Mouse (Mus musculus): ENCODE data around the gene Ubxn2a. TPM values are rescaled to one million over a fixed set of nuclear protein-coding genes. Genes with fewer than 3 reads are reported as not detected.

The Ubxn2a gene
- polyA plus RNA-seq, 1 experiment from 2014 or later = 31.6 TPM

DNA sequence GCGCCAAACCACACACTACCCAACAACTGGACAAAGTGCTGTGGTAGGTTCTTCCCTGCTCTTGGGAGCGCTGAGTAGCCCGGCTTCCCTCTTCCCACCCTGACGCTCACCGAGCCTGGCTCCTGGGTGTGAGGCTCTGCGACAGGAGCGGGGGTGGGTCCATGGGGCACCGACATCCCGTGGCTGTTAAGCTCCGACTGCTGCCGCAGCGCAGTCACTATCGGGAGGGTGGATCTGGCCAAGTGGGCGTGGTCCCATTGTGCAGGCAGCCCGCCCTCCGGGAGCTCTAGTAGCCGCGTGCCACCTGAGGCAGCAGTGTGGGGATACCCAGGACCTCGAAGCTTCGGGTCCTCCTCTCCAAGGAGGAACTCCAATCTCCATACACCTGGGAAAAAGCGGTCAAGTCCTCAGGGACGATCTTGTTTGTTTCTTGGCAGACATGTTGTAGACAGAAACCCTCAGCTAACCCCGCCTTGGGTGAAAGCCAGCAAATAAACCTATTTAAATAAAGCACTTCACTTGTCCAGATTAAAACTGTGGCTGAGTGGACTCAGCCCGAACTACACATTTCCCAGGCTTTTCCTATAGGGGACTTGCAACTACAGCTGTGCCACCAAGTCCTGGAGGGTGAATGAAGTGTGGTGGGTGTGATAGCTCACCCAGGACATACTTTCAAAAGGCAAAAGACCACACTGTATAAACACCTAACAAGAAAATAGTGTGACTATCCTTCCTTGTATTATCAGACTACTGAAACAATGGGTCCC lies 33.2 kb downstream of the Ubxn2a start, which contains the start of gene Mfsd2b:
Mfsd2b (minus strand) TSS at position 199 of the 767 bp plus-strand sequence.
- H3K27ac ChIP-seq = no peak within 1 kb of the TSS
- peak within 1 kb of the TSS; percentile 38 for H3K4me3 ChIP-seq (replicated peaks)
- 2% methylated on average over 24 of the region's 24 CpGs for WGBS
- H3K4me1 ChIP-seq = peaks cover 12% of the 10 kb centered on the region
- peaks cover 4% of the 10 kb centered on the region; the same call in 1 of the 2 replicates for H3K36me3 ChIP-seq
- ATAC-seq (ENCODE audit: insufficient read depth, low FRiP score, low read depth) = peak; percentile 93
- 0 out of 2 replicates have a peak within 1 kb of the TSS, but pooled peaks have one; percentile 3 for H3K9ac ChIP-seq
- H3K9me3 ChIP-seq = no peaks in the 10 kb centered on the region
- no peaks in the 10 kb centered on the region for H3K27me3 ChIP-seq (replicated peaks)
- H3K4me2 ChIP-seq = peak within 1 kb of the TSS; percentile 65

DNA sequence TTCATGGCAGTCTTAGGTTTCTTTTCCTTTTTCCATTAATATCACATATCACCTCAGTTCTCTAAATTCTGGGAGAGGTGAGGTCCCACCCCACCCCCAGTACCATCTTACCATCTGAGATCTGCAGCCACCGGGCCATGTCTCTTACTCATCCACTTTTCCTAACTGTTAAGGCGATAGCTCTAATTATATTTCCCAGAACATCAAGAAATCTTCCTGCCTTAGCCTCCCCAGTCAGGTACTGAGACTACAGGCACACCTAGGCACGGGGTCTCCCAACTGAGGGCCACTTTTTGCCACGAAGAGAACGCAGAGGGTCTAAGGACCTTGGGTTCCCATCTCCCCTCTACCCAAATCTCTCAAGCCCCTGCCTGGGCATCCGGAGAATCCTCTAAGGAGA lies 34.0 kb downstream of the Ubxn2a start:
- no peak for ATAC-seq (ENCODE audit: insufficient read depth, low FRiP score, low read depth)
- H3K36me3 ChIP-seq = no peaks in the 10 kb centered on the region
- H3K4me2 ChIP-seq = peak overlapping the region; percentile 65
- no peaks in the 10 kb centered on the region for H3K9me3 ChIP-seq
- 74% methylated on average over 6 of the region's 6 CpGs for WGBS
- H3K9ac ChIP-seq = no peak overlapping the region
- H3K27ac ChIP-seq = no peak overlapping the region
- peaks cover 12% of the 10 kb centered on the region for H3K4me1 ChIP-seq
- H3K27me3 ChIP-seq (replicated peaks) = no peaks in the 10 kb centered on the region
- peak overlapping the region; percentile 38 for H3K4me3 ChIP-seq (replicated peaks)

DNA sequence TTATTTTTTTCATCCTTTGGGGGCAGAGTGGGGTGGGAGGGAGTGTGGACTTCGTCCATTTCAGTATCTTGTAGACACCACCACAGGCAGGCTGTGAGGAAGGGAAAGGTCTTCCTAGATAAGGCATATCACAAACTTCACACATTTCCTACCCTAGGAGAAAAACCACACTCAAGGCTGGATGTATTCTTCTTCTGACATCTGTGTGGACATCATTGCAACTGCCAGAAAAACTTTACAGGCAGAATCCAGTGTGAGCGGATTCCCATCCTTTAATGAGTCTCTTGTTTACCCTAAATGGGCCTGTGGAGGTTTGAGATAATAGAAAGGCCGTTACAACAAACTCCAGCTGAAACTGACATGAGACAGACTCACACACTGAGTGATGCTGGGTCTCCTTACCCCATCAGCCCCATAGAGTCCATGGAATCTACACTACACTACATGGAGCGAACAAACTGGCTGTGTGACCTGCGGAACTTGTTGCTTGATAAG lies 34.5 kb downstream of the Ubxn2a start:
- H3K9ac ChIP-seq = no peak overlapping the region
- 0 out of 2 replicates have a peak overlapping the region, but pooled peaks have one; percentile 38 for H3K4me3 ChIP-seq (replicated peaks)
- no peaks in the 10 kb centered on the region for H3K27me3 ChIP-seq (replicated peaks)
- H3K9me3 ChIP-seq = no peaks in the 10 kb centered on the region
- 63% methylated on average over 5 of the region's 5 CpGs for WGBS
- H3K4me2 ChIP-seq = no peak overlapping the region
- ATAC-seq (ENCODE audit: insufficient read depth, low FRiP score, low read depth) = peak; percentile 74; the same call in 1 of the 2 replicates
- H3K36me3 ChIP-seq = no peaks in the 10 kb centered on the region
- peaks cover 12% of the 10 kb centered on the region for H3K4me1 ChIP-seq
- no peak overlapping the region for H3K27ac ChIP-seq

DNA sequence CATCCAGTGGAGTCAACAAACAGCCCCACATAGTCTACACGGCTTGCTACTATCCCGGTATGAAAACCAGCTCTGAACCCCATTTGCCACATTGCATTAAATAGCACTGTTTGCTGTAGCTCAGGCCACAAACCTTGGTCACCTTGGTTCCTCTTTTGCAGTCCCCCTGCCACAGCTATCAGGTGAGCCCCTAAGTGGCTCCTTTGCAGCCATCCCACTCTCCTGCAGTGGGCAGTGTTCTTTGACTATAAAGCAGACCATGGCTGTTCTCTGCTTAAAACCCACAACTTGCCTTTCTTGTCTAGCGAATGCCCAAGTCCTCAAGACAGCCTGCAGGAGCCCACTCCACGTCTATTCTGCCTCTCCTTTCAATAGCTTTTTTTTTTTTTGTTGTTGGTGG lies 35.2 kb downstream of the Ubxn2a start:
- 62% methylated on average over 4 of the region's 4 CpGs for WGBS
- Histone ChIP-seq H3K27me3 (replicated peaks) (no peaks in the 10 kb centered on the region), H3K9ac (no peak overlapping the region), H3K27ac (no peak overlapping the region), H3K36me3 (no peaks in the 10 kb centered on the region), H3K4me3 (replicated peaks) (no peak overlapping the region), H3K4me2 (no peak overlapping the region), H3K9me3 (no peaks in the 10 kb centered on the region), H3K4me1 (peaks cover 12% of the 10 kb centered on the region)
- ATAC-seq (ENCODE audit: insufficient read depth, low FRiP score, low read depth) = no peak

DNA sequence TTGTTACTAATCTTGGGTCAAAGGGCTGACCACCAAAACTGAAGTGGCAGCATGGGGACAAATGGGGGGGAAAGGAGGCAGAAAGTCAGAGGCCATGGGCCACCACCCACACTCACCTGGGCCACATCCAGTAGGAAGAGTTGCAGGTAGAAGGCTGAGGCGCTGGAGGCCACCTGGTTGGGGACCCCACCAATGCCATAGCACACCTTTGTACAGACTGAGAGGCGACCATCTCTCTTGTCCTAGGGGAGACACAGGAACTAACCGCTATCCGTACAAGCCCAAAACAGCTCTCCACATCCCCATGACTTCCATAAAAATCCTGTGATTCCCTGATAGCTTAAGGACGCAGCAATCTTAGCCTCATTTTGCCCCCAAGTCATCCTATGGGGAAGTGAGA lies 36.2 kb downstream of the Ubxn2a start:
- Histone ChIP-seq H3K4me2 (no peak overlapping the region), H3K27me3 (replicated peaks) (no peaks in the 10 kb centered on the region), H3K9ac (no peak overlapping the region), H3K36me3 (no peaks in the 10 kb centered on the region), H3K27ac (no peak overlapping the region), H3K4me1 (peaks cover 12% of the 10 kb centered on the region), H3K9me3 (no peaks in the 10 kb centered on the region), H3K4me3 (replicated peaks) (no peak overlapping the region)
- 89% methylated on average over 5 of the region's 5 CpGs for whole genome bisulfite sequencing
- ATAC-seq (ENCODE audit: insufficient read depth, low FRiP score, low read depth) = no peak

DNA sequence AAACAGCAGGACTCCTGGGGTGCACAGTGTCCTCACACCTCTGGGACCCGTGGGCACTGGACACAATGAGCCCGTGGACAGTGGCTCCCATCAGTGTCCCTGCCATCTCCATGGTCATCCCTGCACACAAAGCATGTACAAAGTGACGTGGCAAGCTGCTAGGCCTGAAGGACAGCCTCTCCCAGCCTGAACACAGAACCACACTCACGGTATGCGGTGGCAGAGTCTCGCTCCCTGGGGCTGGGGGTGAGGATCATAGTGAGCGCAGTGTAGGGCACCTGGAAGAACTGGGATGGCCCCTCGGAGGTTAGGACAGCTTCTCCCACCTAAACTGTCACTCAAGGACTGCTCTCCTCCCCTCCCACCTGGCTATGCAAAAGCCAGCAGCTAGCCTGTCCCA lies 38.6 kb downstream of the Ubxn2a start:
- no peak overlapping the region for H3K9ac ChIP-seq
- no peak for ATAC-seq (ENCODE audit: insufficient read depth, low FRiP score, low read depth)
- H3K36me3 ChIP-seq = no peaks in the 10 kb centered on the region
- peaks cover 4% of the 10 kb centered on the region; the same call in 1 of the 2 replicates for H3K4me1 ChIP-seq
- H3K4me2 ChIP-seq = no peak overlapping the region
- no peaks in the 10 kb centered on the region for H3K9me3 ChIP-seq
- H3K27me3 ChIP-seq (replicated peaks) = no peaks in the 10 kb centered on the region
- H3K4me3 ChIP-seq (replicated peaks) = no peak overlapping the region
- H3K27ac ChIP-seq = no peak overlapping the region
- 82% methylated on average over 8 of the region's 8 CpGs for WGBS

DNA sequence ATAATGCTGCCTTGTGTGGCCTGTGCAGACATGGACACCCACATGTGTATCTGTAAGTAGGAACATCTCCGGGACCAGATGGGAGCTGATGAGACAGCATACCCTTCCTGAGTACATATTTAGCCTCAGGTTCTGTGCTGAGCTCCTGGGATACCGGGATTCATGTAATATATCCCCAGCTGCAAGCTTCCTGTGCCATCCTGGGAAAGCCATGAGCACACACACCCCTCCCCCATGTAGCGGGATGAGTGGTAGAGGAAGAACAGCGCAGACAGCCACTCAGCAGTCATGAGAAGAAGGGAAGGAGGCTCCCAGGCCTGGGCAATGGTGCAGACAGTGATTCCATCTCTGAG lies 43.2 kb downstream of the Ubxn2a start:
- no peak for ATAC-seq (ENCODE audit: insufficient read depth, low FRiP score, low read depth)
- H3K9ac ChIP-seq = no peak overlapping the region
- H3K4me1 ChIP-seq = no peaks in the 10 kb centered on the region
- H3K9me3 ChIP-seq = no peaks in the 10 kb centered on the region
- H3K4me2 ChIP-seq = no peak overlapping the region
- 64% methylated on average over 4 of the region's 4 CpGs for WGBS
- no peak overlapping the region for H3K27ac ChIP-seq
- H3K4me3 ChIP-seq (replicated peaks) = no peak overlapping the region
- no peaks in the 10 kb centered on the region for H3K27me3 ChIP-seq (replicated peaks)
- no peaks in the 10 kb centered on the region for H3K36me3 ChIP-seq

DNA sequence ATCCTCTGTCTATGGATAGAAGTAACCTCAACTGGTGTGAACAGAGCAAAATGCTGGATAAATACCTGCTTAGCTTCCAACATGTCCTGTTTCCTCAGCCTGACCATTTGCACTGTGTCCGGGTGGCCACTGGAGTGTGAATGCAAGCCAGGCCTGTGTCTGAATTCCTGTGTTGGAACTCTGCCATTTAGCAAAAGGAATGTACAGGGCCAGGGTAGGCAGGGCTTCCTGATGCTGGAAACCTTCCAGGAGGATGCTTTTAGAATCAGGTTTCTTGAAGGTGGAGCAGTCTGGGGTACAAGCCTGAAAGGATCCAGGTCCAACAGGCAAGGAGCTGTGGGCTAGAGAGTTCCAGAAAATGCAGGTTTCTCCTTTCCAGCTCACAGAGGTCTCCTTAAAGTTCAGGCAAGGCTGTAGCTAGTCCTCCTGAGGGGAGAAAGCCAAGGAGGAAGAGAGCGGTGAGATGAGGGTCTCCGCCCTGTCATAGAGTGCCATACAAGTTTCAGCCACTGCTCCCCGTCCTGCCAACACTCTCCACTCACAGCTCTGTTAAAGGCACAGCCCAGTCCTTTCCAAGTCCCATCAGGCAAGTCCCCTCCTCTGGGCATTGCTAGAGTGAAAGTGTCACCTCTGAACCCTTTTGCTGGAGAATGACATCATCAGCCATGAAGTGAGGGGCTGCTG lies 43.7 kb downstream of the Ubxn2a start:
- H3K9ac ChIP-seq = no peak overlapping the region
- H3K9me3 ChIP-seq = no peaks in the 10 kb centered on the region
- H3K27ac ChIP-seq = no peak overlapping the region
- WGBS = 58% methylated on average over 4 of the region's 4 CpGs
- H3K36me3 ChIP-seq = no peaks in the 10 kb centered on the region
- H3K4me2 ChIP-seq = no peak overlapping the region
- no peaks in the 10 kb centered on the region for H3K4me1 ChIP-seq
- H3K4me3 ChIP-seq (replicated peaks) = no peak overlapping the region
- ATAC-seq (ENCODE audit: insufficient read depth, low FRiP score, low read depth) = peak; percentile 49; the same call in 1 of the 2 replicates
- no peaks in the 10 kb centered on the region for H3K27me3 ChIP-seq (replicated peaks)

DNA sequence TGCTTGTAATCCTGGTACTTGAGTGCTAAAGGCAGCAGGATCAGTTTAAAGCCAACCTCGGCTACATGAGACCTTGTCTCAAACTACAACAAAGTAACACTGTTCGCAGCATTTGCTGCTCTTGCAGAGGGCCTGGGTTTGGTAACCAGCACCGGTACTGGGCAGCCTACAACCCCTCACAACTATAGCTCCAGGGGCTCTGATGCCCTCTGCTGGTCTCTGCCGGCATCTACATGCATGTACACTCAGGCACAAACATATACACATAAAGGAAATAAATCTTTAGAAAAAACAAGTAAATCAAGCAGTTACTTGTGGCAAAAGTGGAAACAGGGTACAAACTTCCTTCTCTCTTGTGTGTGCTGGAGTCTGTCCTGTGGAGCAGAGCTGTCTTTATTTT lies 44.8 kb downstream of the Ubxn2a start:
- no peak for ATAC-seq (ENCODE audit: insufficient read depth, low FRiP score, low read depth)
- no peaks in the 10 kb centered on the region for H3K36me3 ChIP-seq
- 92% methylated on average over 4 of the region's 4 CpGs for WGBS

DNA sequence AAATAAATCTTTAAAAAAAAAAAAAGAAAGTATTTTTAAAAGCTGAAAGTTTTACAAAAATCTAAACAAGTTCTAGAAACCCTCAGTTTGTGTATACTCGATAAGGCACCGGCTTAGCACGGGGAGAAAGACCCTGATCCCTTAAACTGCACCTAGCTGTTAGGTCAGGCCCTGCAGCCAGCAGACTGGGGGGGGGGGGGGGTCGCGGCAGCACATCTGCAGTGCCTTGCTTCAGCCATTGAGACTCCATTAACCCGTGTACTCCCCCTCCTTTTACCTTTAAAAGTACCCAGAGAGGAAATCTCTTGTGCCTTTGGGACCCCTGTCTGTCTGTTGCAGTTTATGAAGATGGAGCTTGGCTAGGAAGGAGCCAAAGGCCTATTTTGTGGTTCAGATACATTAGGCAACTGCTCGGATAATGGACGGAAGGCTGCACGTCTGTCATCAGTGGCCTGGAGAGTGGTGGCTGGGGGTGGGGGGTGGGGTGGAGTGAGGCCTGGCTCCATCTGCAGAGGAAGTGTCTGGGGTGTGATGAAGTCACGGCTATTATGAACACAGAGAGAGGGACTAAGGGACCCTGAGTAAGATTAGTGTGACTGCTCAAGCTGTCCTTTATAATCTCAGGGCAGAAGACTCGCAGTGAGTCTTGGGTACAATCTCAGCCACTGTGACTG lies 48.1 kb downstream of the Ubxn2a start:
- 0 out of 2 replicates have a peak, but pooled peaks cover 3% of the 10 kb centered on the region for H3K36me3 ChIP-seq
- ATAC-seq (ENCODE audit: insufficient read depth, low FRiP score, low read depth) = no peak
- H3K27ac ChIP-seq = no peak overlapping the region
- WGBS = 47% methylated on average over 11 of the region's 11 CpGs
- H3K4me1 ChIP-seq = no peaks in the 10 kb centered on the region
- no peak overlapping the region for H3K4me2 ChIP-seq
- H3K27me3 ChIP-seq (replicated peaks) = no peaks in the 10 kb centered on the region
- H3K9ac ChIP-seq = no peak overlapping the region
- H3K9me3 ChIP-seq = no peaks in the 10 kb centered on the region
- H3K4me3 ChIP-seq (replicated peaks) = no peak overlapping the region

More for the DNA sequence above, 44.8 kb downstream of the Ubxn2a start:
- Histone ChIP-seq H3K4me1 (no peaks in the 10 kb centered on the region), H3K4me3 (replicated peaks) (no peak overlapping the region), H3K27me3 (replicated peaks) (no peaks in the 10 kb centered on the region), H3K9ac (no peak overlapping the region), H3K4me2 (no peak overlapping the region), H3K9me3 (no peaks in the 10 kb centered on the region), H3K27ac (no peak overlapping the region)

DNA sequence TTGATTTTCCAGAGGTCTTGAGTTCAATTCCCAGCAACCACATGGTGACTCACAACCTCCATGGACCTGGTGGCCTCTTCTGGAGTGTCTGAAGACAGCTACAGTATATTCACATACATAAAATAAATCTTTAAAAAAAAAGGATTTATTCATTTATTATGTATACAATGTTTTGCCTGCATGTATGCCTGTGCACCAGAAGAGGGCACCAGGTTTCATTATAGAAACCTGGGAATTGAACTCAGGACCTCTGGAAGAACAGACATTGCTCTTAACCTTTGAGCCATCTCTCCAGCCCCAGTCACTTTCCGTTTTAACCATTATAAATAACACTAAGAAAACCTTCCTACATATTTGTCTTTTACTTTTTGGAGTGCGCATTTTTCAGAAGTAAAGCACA lies 50.7 kb downstream of the Ubxn2a start:
- 0 out of 2 replicates have a peak, but pooled peaks cover 5% of the 10 kb centered on the region for H3K36me3 ChIP-seq
- H3K27me3 ChIP-seq (replicated peaks) = no peaks in the 10 kb centered on the region
- no peak for ATAC-seq (ENCODE audit: insufficient read depth, low FRiP score, low read depth)
- 92% methylated on average over 2 of the region's 2 CpGs for WGBS
- no peak overlapping the region for H3K4me2 ChIP-seq
- no peak overlapping the region for H3K9ac ChIP-seq
- H3K27ac ChIP-seq = no peak overlapping the region
- H3K9me3 ChIP-seq = no peaks in the 10 kb centered on the region
- no peaks in the 10 kb centered on the region for H3K4me1 ChIP-seq
- H3K4me3 ChIP-seq (replicated peaks) = no peak overlapping the region

DNA sequence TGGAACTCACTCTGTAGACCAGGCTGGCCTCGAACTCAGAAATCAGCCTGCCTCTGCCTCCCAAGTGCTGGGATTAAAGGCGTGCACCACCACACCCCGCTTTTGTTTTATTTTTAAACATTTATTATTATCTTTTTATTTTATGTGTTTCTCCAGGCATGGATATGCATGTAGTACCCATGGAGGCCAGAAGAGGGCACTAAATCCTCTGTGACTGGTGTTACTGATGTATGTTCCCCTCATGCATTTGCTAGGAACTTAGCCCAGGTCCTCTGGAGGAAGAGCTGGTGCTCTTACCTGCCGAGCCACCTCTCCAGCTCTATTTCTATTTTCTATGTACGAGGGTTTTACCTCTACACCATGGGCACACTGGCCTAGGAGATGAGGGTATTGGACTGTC lies 51.3 kb downstream of the Ubxn2a start:
- Histone ChIP-seq H3K27ac (no peak overlapping the region), H3K4me2 (no peak overlapping the region), H3K4me3 (replicated peaks) (no peak overlapping the region), H3K4me1 (no peaks in the 10 kb centered on the region), H3K36me3 (0 out of 2 replicates have a peak, but pooled peaks cover 5% of the 10 kb centered on the region), H3K9ac (no peak overlapping the region), H3K9me3 (no peaks in the 10 kb centered on the region), H3K27me3 (replicated peaks) (no peaks in the 10 kb centered on the region)
- ATAC-seq (ENCODE audit: insufficient read depth, low FRiP score, low read depth) = no peak
- 94% methylated on average over 5 of the region's 5 CpGs for WGBS

Measured in stomach, embryonic 15.5 days (tissue).